Mouse (Mus musculus): ENCODE results near the gene Samm50. TPM values are rescaled to one million over a fixed set of nuclear protein-coding genes. Genes with fewer than 3 reads are reported as not detected.
A peak's percentile ranks its signal among the peaks of the same experiment; 100 is the strongest.
"Not testable (repeated sequence)": the region's sequence is repeated elsewhere in the genome, so short reads cannot be mapped to it uniquely, and the experiment has no call there.

Samm50 gene
- 10.7 and 12.5 TPM in 2 replicates for polyA plus RNA-seq (2012; rRNA removed)

DNA sequence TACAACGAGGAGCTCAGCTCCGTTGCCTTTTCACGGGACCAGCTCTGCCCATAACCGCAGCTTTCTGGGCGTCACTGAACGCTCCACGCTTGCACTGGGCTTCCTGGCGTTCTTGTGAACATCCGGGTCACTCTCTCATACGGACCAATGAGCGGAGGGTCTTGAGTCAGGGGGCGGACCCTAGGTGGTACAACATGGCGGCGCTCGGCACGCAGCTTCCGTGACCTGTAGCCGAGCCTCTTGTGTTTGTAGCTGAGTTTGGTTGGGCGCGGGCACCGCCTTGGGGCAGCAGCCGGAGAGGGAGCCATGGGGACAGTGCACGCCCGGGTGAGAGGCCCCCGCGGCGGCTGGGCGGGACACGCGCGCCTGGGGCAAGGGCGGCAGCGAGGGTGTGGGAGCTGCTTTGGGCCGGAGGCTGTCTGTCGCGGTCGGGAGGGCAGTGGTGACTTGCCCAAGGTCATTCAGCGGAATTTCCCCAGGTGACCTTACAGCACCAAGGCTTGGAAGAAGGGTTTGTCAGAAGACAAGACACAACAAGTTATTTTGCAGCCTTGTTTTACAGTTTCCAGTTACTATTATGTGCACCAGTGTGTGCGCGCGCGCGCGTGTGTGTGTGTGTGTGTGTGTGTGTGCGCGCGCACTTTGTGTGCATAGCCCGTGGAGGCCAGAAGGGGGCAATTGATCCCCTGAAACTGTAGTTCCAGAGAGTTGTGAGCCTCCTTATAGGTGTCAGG is at the start of gene Samm50:
Samm50 (plus strand) TSS at position 184 of the 734 bp plus-strand sequence.
- peak; percentile 63 for DNase-seq (ENCODE audit: low read depth)

DNA sequence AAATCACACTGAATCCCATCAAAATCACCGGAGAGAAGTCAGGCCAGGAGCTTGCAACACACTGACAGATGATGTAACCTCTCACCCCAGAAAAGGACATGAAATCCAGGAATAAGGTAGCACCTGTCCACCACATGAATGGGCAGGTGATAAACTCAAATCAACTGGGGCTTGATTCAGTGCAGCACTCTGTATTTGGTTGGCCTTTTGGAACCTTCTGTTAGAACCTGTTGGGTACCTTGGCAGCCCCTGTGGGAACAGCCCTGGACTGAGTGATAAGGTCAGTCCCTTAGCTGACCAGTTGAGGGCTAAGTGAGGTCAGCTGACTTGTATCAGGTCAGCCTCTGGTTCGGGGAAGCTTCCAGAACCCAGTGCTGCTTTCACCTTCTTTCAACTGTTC is 35.9 kb upstream of the Samm50 start:
- no peak for DNase-seq (ENCODE audit: low read depth)

DNA sequence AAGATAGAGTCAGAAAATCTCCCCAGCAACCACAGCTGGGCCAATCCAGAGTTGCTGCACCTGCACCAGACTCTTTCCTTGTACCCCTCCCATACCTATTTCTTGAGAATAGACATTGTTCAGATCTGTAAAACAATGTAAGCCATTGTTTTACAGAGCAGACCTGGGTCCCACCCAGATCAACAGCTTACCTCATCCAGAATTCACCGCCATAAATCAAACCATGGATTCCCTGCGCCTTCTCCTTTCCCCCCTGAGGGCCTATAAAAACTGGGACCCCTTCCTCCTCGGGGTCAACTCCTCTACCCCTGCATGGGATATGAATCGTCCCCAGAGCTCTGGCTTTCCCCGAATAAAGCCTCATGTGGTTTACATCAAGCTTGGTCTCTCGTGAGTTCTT is 34.5 kb upstream of the Samm50 start:
- not testable (repeated sequence) for DNase-seq (ENCODE audit: low read depth)

DNA sequence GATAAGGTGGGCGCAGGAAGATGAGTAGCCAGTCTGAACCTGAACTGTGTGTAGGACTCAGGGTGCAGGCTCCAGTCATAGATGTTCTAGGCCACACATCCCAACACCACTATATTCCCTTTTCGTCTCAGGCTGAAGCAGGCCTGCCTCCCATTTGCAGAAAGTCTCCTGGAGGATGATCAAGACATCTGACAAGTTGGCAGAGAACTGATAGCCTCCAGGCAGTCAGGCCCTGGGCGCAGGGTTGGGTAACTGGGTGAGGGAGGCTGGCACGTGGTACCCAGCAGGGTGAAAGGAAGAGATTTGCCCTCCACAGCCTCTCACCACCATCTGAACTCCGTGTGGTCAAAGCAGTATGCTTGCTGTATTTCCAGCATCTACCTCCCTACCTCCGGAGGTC is 30.2 kb upstream of the Samm50 start:
- no peak for DNase-seq (ENCODE audit: low read depth)

DNA sequence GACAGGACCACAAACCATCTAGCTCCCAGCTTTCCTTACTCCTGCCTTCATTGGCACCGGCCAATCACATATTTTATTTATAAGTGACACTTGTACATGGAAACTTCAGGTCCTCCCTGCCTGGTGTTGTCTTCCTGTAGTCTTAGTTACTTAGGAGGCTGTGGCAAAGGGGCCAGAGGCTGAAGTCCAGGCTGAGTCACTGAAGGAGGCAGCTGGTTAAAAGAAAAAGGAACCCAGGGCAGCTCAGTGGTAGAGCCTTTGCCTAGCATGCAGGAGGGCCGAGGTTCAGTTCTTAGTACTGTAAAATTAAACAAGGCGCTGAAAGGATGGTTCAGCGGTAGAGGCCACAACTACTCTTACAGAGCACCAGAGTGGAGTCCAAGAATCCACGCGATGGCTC is 25.2 kb upstream of the Samm50 start:
- no peak for DNase-seq (ENCODE audit: low read depth)

DNA sequence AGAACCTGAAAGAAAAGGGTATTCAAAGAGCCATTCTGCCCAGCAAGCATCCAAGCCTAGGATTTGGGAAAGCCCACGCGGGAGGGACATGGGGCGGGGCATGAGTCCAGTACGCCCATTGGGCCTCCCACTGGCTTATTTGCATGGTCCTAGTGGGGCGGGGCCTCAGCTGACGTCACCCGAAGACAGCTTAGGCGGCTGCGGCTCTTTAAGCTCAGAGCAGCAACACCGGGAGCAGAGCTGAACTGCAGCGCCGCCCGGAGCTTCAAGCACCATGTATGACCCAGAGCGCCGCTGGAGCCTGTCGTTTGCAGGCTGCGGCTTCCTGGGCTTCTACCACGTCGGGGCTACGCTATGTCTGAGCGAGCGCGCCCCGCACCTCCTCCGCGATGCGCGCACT is 24.4 kb upstream of the Samm50 start, which contains the start of gene Pnpla3:
Pnpla3 (plus strand) TSS at position 238 of the 400 bp plus-strand sequence.
- peak; percentile 42 for DNase-seq (ENCODE audit: low read depth)

DNA sequence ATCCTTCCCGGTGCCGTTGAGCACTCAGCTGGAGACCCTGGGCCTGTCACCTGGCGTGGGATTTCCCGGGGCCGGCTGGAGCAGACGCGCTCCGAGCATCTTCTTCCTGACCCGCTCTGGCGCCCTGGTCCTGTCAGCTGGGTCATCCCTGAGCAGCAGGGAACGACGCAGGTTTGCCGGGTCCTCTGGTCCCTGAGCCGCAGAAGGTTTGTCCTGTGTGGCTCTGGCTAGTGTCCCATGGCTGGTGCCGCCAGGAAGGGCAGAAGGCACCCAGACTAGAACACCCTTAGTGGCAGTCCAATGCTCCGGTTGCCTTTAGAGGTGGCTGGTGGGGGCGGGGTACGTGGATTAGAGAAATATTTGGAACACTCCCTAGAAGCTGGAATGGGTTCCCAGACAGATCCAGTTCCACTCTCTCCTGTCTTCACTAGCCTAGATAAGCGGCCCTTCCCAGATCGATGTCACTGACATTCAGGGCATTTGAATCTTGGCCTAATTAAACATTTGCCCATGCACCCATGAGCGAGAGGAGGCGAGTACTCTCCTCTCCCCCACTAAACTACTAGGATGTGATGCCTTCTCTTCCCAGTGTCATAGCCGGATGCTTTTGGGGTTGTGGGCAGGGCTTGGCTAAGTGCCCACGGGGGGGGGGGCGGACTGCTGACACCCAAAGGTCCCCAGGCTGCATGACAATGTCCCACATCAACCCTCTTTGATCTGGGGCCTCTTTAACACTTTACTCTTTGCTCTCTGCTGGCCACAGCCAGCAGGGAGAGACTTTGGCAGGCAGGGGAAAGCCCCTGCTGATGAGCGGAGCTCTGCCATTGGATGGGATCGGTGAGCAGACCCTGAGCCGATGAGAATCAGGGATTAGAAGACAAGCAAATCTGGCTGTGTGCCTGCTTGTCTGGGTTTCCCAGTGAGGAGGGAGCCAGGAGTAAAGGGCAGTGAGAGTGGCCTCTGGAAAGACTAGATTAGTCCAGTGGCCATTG is 23.6 kb upstream of the Samm50 start:
- DNase-seq (ENCODE audit: low read depth) = no peak

DNA sequence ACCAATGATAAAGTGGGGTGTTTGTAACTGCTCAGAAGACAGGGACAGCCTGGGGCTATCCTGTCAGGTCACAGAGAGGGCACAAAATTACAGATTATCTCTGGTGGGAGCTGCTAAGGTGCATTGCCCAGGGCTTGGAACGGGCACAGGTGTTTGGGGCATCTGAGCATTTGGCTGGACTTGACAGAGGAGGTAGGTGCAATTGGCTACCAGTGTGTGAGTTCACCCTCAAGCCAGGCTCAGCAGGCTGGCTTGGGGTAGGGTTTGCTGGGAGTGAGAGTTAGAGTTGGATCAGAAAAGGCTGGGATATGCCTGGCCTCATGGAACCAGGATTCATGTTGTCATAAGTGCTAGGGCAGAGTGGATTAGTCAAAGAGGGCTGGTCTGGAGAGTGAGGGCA is 22.5 kb upstream of the Samm50 start:
- no peak for DNase-seq (ENCODE audit: low read depth)

DNA sequence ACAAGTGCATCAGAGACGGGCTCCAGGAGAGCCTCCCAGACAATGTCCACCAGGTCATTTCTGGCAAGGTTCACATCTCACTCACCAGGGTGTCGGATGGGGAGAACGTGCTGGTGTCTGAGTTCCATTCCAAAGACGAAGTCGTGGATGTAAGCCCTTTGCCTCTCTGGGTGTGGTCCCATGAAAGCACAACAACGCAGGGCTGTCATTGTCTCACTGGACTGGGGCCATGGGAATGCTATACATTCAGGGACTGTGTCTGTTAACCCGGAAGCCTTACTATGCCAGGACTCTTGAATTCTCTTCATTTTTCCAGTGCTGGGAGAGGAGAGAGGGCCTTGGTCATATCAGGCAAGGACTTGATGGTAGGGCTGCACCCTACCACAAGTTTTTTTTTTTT is 20.9 kb upstream of the Samm50 start:
- DNase-seq (ENCODE audit: low read depth) = no peak

DNA sequence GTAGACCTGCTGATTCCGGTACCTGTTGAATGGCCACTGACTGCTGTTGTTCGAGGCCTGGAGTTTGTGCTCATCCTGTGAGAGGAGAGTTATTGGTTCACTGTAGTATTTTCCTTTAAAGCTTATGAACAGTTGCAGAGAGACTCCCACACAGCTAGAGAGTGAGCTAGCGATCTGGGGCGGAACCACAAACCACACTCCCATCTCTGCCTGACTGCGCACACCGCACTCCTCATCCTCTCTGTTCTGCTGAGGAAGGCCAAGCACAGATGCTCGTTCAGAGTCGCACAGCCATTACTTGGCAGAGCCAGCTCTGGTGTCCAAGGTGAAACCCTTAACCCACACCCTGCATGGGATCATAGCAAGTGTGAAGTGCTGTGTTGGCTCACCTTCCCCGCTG is 13.3 kb upstream of the Samm50 start:
- no peak for DNase-seq (ENCODE audit: low read depth)

DNA sequence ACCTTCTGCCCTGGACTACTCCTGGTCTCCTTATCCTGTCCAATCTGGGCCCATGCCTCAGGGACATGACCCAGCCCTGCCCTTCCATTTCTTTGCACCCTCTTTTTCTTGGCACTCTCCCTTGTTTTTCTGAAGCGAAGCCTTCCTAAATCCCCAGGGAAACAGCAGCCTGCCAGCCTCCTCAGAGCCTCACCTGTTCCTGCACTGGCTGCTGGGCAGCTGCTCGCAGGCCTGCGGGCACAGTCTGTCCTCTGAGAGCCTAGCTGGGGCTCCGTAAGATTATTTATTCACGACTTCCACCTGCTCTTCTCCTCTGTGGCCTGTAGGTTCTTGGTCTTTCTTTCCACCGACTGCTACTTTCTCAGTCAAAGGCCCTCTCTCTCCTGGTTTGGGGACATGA is 10.0 kb upstream of the Samm50 start:
- no peak for DNase-seq (ENCODE audit: low read depth)

DNA sequence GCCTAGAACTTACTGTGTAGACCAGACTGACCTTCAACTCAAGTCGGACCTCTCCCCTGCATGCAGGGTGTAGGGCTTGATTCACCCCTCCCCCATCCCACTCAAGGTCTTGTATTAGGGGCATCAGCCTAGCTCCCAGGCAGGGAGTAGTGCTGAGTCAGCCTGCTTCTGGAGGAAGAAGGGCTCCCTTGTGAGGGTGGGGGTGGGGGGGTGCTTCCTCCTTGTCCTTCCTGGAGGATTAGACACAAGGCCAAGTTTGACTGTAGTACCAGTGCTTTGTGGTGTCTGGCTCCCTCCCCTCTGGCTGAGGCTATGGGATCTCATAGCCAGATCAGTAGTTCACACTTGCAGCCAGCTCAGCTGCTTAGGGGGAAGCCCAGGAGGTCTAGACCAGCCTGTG is 8.1 kb upstream of the Samm50 start:
- no peak for DNase-seq (ENCODE audit: low read depth)

DNA sequence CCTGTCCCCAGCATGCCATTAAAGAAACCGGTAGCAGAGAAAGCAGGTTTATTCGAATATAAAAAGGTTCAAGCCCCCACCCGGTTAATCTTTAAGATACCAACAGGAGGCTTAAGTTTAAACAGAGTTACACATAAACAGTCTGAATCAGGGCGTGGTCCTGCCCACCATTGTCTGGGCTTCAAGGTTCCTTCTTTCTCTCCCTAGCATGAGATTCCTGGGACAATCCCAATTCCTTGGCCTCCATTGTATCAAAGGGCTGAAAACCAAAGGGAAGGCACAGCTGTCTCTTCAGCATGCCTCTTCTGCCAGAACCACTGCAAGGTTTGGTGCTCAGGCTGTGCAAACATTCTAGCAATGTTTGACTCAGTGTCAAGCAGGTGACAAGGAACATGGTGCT is 5.8 kb upstream of the Samm50 start:
- no peak for DNase-seq (ENCODE audit: low read depth)

DNA sequence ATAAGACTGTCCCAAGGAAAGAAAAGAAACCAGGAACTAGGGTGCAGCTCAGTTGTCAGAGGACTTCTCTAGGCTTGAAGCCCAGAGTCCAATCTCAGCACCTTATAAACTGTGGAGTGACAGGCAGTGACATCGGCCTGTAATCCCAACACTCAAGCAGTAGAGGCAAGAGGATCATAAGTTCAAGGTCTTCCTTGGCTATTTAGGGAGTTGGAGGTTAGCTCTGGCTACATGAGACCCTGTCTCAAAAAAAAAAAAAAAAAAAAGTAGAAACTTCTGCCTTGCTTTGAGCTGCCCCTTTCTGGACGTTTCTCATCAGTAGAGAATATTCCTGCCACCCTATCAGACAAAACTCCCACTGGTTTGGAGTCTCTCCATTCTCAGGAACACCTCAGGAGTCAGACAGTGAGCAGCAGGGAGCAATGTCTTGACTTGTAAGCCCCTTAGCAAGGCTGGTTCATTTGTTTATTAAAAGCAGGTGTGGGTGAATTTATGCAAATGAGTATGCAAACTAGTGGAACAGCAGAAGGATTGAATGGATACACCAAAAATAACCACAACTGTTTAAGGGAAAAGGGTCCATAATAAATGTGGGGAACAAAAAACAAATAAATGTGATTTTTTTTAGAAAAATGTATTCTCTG is 3.0 kb upstream of the Samm50 start:
- DNase-seq (ENCODE audit: low read depth) = no peak

DNA sequence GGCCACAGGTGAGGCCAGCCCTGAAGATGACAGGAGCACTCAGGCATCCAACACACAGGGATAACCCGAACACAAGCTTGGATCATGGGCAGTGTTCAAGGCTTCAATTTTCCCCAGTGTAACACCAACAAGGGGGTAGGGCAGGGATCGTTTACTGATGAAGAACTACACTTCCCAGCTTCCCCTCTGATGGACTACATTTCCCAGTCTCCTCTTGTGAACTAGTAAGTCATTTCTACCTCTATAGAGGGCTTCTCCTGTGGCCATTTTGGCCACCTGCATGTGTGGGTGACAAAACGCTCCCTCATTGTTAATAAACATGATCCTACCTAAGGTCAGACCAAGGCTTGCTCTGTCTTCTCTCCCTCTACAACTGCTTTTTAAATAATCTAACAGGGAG is 2.2 kb upstream of the Samm50 start:
- DNase-seq (ENCODE audit: low read depth) = no peak

DNA sequence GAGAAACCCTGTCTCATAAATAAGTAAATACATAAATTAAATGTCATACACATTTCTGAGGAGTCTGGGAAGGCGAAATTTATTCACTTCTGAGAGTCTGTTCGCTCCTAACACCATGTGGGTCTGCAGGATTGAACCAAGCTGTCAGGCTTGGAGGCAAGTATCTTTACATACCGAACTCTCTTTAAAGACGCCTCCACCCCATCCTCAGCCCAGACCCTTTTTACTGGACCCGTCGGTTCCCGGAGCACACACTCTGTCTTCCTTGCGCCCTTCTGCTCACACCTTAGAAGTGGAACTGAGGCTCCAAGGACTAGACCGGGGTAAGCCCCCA is 350 bp upstream of the Samm50 start:
- DNase-seq (ENCODE audit: low read depth) = no peak

DNA sequence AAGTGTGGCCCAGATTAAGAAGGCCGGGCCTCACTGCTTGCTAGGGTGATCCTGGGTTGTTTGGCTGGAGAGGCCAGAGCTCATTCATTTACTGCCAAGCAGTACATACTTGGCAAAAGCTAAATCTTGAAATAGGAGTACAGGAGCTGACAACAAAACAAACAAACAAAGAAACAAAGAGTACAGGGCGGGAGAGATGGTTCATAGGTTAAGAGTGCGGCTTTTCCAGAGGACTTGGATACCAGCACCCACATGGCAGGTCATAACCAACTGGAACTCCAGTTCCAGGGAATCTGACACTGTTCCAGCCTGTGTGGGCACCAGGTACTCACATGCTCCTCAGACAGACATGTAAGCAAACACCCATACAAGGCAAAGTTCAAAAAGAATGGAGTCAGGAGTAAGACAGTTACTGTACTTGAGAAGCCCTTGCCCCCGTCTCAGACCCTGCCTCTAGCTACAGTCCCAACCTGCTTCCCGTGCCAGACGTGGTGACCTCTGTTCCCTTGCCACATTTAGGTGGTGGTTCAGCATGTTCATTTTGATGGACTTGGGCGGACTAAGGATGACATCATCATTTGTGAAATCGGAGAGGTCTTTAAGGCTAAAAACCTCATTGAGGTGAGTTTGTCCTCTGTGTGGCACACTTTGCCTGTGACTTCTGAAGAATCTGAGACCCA is 4.6 kb downstream of the Samm50 start:
- no peak for DNase-seq (ENCODE audit: low read depth)

DNA sequence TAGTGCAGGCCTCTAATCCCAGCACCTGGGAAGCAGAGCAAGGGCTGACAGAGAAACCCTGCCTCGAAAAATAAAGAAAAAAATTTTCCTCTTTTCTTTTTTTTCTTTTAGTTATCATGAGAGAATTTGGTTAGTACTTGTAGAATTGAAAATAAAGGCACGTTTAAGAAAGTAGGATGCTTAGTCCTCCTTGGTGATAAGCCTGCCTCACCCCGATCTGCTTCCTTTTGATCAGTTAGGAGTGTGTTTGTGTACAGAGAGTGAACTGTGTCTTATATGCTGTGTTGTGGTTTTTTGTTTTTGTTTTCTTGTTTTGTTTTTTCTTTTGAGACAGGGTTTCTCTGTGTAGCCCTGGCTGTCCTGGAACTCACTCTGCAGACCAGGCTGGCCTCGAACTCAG is 15.3 kb downstream of the Samm50 start:
- DNase-seq (ENCODE audit: low read depth) = no peak

DNA sequence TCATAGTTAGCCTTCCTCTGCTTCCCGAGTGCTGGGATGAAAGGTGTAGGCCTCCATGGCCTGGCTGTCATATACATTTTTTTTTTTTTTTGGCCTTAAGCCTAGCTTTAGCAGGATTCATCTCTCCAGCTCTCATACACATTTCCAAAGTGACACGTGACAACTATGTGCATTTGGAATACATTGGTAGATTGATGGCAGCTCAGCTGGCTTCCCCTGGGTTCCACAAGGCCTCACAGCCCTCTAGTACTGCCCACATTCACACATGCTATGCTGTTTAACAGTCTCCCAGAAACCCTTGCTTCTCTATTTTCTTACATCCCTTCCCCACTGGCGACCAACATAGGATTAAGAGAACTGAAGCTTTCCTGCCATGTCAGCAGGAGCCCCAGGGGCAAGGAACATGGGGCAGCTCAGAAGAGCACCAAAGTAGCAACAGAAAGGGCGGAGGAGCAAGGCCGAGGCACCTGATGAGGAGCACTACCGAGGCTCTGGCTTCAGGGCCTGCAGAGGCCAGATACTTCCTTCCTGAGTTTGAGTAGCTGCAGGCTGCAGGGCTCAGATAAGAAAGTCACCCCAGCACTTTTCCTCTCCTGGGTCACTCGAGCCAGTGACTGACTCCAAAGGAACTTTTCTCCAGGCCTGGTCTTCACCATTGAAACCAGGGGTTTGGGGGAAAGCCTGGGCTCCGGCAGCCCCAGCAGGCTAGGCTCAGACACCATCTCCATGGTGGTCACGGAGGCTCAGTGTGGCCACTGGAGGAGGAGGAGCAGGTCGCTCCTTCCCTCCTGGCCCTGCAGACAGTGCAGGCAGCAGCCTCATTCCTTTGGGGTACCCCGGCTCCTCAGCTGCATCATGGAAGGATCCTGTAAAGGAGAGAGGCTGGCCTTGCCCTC is 17.7 kb downstream of the Samm50 start:
- DNase-seq (ENCODE audit: low read depth) = no peak

DNA sequence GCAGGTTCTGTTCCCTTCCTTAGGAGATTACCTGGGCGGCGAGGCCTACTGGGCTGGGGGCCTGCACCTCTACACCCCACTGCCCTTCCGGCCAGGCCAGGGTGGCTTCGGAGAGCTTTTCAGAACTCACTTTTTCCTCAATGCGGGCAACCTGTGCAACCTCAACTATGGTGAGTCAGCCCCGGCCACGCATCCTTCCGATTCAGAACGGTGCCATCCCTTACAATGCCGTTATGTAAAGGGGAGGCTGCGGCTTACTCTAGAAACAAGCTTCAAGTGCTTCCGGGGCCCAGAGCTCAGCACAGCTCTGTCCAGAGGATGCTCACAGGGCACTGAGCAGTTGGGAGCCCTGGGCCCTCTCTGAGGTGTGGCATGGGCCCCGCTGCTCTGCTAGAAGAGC is 18.4 kb downstream of the Samm50 start:
- no peak for DNase-seq (ENCODE audit: low read depth)

DNA sequence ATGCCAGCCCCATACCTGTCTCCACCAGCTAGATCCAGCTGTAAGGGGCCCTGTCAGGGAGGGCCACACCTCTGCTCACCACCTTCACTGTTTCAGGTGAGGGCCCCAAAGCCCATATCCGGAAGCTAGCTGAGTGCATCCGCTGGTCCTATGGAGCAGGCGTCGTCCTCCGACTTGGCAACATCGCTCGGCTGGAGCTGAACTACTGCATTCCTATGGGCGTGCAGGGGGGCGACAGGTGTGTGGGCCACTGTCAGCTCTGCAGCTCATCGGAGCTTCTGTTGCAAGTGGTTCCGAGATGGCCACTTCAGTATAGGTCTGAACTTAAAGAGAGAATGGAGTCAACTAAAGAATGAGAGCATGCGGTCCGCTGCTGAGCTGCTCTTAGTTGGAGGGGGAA is 18.9 kb downstream of the Samm50 start:
- no peak for DNase-seq (ENCODE audit: low read depth)

All from gonadal fat pad, adult 2 months (tissue).